Mouse (Mus musculus): ENCODE measurements at regions not wholly inside any gene's neighbourhood (a gene's known extent, or its start where the extent isn't known, plus 50 kb on each side); places are given as distances from the start of the nearest gene placed in this dataset.
"Not testable (repeated sequence)": the region's sequence is repeated elsewhere in the genome, so short reads cannot be mapped to it uniquely, and the experiment has no call there.

DNA sequence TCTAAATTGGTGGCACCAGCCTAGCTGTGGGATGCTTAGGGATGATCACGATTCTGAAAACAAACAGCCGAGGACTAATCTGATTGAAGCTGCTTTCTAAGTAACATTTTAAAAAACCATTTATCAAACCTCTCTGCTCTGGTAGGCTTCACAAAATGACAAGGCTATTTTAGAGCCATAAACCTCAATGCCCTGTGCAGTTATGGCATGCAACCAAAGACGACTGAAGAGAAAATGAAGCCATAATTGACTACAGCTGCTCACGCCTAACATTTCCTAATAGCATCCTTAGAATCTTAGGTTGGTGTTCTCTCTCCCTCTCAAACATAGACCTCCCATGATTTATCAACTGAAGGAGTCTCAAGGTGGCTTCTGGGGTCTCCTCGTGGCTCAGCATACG lies 484.3 kb downstream of the Isl1 start:
- H3K4me3 ChIP-seq (ENCODE audit: low read depth, low read length) = no peak overlapping the region
- H3K4me2 ChIP-seq (ENCODE audit: low read length) = no peak overlapping the region
- no peaks in the 10 kb centered on the region for H3K4me1 ChIP-seq (ENCODE audit: control insufficient read depth, insufficient read depth, low read length)
- WGBS = 84% methylated on average over 6 of the region's 6 CpGs
- no peak overlapping the region for H3K9ac ChIP-seq (ENCODE audit: low read depth, low read length)
- no peak for ATAC-seq
- H3K9me3 ChIP-seq (replicated peaks; ENCODE audit: control insufficient read depth, low read length, poor library complexity, severe bottlenecking) = no peaks in the 10 kb centered on the region
- H3K27ac ChIP-seq (ENCODE audit: low read length) = no peak overlapping the region
- H3K36me3 ChIP-seq (ENCODE audit: control insufficient read depth, insufficient read depth, low read length) = no peaks in the 10 kb centered on the region
- no peaks in the 10 kb centered on the region for H3K27me3 ChIP-seq (ENCODE audit: control insufficient read depth, insufficient read depth, low read depth, low read length)

DNA sequence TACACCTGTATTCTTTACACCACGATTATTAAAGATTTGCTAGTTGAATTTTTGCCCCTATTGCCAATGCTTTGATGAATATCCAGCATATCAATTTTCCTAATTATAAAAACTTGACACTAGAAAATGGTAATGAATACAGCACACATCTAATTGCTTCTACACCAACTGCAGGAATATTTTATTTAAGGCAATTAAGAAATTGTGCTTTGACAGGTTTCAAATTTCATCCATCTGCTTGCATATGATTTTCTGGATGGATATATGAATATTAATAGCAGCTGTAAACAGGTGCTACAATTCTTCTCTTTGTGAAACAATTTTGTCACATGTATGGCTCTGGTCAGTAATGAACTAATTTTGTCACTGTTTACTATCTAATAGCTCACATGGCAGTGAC lies 487.0 kb downstream of the Isl1 start:
- no peak overlapping the region for H3K9ac ChIP-seq (ENCODE audit: low read depth, low read length)
- H3K27ac ChIP-seq (ENCODE audit: low read length) = no peak overlapping the region
- ATAC-seq = no peak
- no peak overlapping the region for H3K4me2 ChIP-seq (ENCODE audit: low read length)
- H3K4me3 ChIP-seq (ENCODE audit: low read depth, low read length) = no peak overlapping the region
- no peaks in the 10 kb centered on the region for H3K27me3 ChIP-seq (ENCODE audit: control insufficient read depth, insufficient read depth, low read depth, low read length)
- H3K4me1 ChIP-seq (ENCODE audit: control insufficient read depth, insufficient read depth, low read length) = no peaks in the 10 kb centered on the region
- H3K9me3 ChIP-seq (replicated peaks; ENCODE audit: control insufficient read depth, low read length, poor library complexity, severe bottlenecking) = no peaks in the 10 kb centered on the region
- 62% methylated on average over 1 of the region's 1 CpGs for WGBS
- H3K36me3 ChIP-seq (ENCODE audit: control insufficient read depth, insufficient read depth, low read length) = no peaks in the 10 kb centered on the region

DNA sequence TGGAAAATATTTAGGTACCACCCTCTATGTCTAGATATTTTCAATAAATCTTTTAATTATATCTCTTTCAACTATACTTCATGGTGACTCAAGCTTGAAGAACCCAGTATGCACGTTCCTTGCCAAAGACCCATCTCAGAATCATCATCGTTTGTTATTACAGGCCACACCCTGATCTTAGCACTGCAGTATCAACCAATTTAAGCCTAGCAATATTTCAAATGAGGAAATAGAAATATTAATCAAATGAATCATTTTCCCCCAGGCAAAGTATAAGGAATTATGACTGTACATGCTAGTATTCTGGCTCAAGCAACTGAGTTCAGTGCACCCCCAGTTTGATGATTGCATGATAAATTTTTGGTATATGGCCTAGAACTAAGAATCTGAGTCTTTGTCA lies 495.3 kb downstream of the Isl1 start:
- no peaks in the 10 kb centered on the region for H3K27me3 ChIP-seq (ENCODE audit: control insufficient read depth, insufficient read depth, low read depth, low read length)
- no peak for ATAC-seq
- H3K9me3 ChIP-seq (replicated peaks; ENCODE audit: control insufficient read depth, low read length, poor library complexity, severe bottlenecking) = no peaks in the 10 kb centered on the region
- no peaks in the 10 kb centered on the region for H3K36me3 ChIP-seq (ENCODE audit: control insufficient read depth, insufficient read depth, low read length)
- no peak overlapping the region for H3K9ac ChIP-seq (ENCODE audit: low read depth, low read length)
- no peaks in the 10 kb centered on the region for H3K4me1 ChIP-seq (ENCODE audit: control insufficient read depth, insufficient read depth, low read length)
- no peak overlapping the region for H3K4me3 ChIP-seq (ENCODE audit: low read depth, low read length)
- no peak overlapping the region for H3K4me2 ChIP-seq (ENCODE audit: low read length)
- 89% methylated on average over 2 of the region's 2 CpGs for WGBS
- no peak overlapping the region for H3K27ac ChIP-seq (ENCODE audit: low read length)

DNA sequence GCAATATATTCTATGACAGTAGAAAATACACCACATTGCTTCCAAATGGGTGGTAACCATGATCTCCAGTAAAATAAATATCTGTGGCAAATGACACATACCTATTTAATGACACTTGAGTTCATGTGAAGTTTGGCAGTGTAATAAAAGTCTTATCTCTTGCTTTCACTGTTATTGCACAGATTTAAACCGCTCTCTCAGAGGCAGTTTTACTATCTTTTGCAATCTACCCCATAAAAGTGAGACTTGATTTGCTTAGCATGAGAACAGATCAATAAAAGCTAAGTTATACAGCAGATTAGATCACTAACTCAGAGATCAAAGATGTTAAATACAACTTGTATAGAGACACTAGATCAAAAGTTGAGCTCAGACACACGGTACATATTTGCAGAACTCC lies 510.2 kb downstream of the Isl1 start:
- Histone ChIP-seq H3K36me3 (ENCODE audit: control insufficient read depth, insufficient read depth, low read length) (no peaks in the 10 kb centered on the region), H3K4me3 (ENCODE audit: low read depth, low read length) (no peak overlapping the region), H3K27ac (ENCODE audit: low read length) (no peak overlapping the region), H3K9me3 (replicated peaks; ENCODE audit: control insufficient read depth, low read length, poor library complexity, severe bottlenecking) (no peaks in the 10 kb centered on the region), H3K9ac (ENCODE audit: low read depth, low read length) (no peak overlapping the region), H3K4me2 (ENCODE audit: low read length) (no peak overlapping the region), H3K4me1 (ENCODE audit: control insufficient read depth, insufficient read depth, low read length) (no peaks in the 10 kb centered on the region), H3K27me3 (ENCODE audit: control insufficient read depth, insufficient read depth, low read depth, low read length) (no peaks in the 10 kb centered on the region)
- 70% methylated on average over 2 of the region's 2 CpGs for WGBS
- ATAC-seq = no peak

DNA sequence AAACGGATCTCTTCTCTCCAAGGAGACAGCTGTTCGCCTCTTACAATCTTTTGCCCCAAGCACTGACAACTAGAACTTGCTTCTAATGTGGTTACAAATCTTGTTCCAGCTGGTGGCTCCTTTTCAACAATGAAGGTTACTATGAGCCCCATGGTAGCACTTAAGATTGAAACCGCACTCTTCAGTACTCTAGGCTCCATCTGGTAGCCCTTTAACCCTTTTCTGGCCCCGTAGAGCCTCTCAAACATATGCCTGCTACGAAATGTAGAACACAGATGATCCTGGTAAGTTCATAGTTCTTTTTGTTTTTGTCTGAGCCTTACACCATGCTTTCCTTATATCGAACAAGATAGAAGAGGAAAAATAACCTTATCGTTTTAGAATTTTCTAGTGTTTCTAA lies 558.2 kb downstream of the Isl1 start:
- Histone ChIP-seq H3K4me2 (ENCODE audit: low read length) (no peak overlapping the region), H3K9ac (ENCODE audit: low read depth, low read length) (no peak overlapping the region), H3K4me1 (ENCODE audit: control insufficient read depth, insufficient read depth, low read length) (no peaks in the 10 kb centered on the region), H3K27ac (ENCODE audit: low read length) (no peak overlapping the region), H3K4me3 (ENCODE audit: low read depth, low read length) (no peak overlapping the region), H3K36me3 (ENCODE audit: control insufficient read depth, insufficient read depth, low read length) (no peaks in the 10 kb centered on the region), H3K9me3 (replicated peaks; ENCODE audit: control insufficient read depth, low read length, poor library complexity, severe bottlenecking) (no peaks in the 10 kb centered on the region), H3K27me3 (ENCODE audit: control insufficient read depth, insufficient read depth, low read depth, low read length) (no peaks in the 10 kb centered on the region)
- no peak for ATAC-seq
- WGBS = 85% methylated on average over 7 of the region's 7 CpGs

DNA sequence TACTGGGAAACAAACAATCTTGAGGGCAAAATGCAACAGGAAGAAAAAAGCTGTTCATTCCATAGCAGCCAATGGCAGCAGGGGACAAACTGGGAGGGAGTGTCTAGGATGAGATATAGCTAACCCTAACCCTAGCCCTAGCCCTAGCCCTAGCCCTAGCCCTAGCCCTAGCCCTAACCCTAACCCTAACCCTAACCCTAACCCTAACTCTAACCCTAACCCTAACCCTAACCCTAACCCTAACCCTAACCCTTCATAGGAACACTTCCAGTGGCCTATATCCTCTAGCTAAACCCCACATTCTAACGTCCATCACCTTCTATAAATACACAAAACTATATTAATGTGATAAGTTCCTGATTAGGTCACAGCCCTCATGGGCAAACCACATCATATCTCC lies 567.4 kb downstream of the Isl1 start:
- not testable (repeated sequence) for H3K9ac ChIP-seq (ENCODE audit: low read depth, low read length); H3K27ac ChIP-seq (ENCODE audit: low read length); H3K4me3 ChIP-seq (ENCODE audit: low read depth, low read length); ATAC-seq; H3K36me3 ChIP-seq (ENCODE audit: control insufficient read depth, insufficient read depth, low read length); H3K9me3 ChIP-seq (replicated peaks; ENCODE audit: control insufficient read depth, low read length, poor library complexity, severe bottlenecking); H3K4me1 ChIP-seq (ENCODE audit: control insufficient read depth, insufficient read depth, low read length); H3K27me3 ChIP-seq (ENCODE audit: control insufficient read depth, insufficient read depth, low read depth, low read length); H3K4me2 ChIP-seq (ENCODE audit: low read length)
- 93% methylated on average over 1 of the region's 1 CpGs for WGBS

DNA sequence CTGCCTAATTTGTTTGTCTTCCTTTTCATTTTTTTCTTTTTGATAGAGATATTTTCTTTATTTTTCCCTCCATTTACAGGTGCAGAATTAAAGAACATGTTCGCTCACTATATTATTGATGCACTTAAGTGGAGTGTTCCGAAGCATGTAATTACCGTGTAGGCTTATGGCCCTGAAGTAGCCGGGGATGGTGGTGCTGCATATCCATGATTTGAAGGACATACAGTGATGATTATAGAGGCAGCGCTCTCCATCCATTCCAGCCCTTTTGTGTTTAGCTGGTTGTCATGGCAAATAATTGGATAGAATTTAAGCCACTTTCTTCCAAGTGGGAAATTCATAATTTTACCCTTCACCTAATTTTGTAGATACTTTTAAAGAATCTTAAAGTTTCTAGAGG lies 581.5 kb downstream of the Isl1 start:
- Histone ChIP-seq H3K4me2 (ENCODE audit: low read length) (no peak overlapping the region), H3K27ac (ENCODE audit: low read length) (no peak overlapping the region), H3K27me3 (ENCODE audit: control insufficient read depth, insufficient read depth, low read depth, low read length) (no peaks in the 10 kb centered on the region), H3K9ac (ENCODE audit: low read depth, low read length) (no peak overlapping the region), H3K36me3 (ENCODE audit: control insufficient read depth, insufficient read depth, low read length) (no peaks in the 10 kb centered on the region), H3K9me3 (replicated peaks; ENCODE audit: control insufficient read depth, low read length, poor library complexity, severe bottlenecking) (no peaks in the 10 kb centered on the region), H3K4me3 (ENCODE audit: low read depth, low read length) (no peak overlapping the region), H3K4me1 (ENCODE audit: control insufficient read depth, insufficient read depth, low read length) (no peaks in the 10 kb centered on the region)
- no peak for ATAC-seq
- 48% methylated on average over 5 of the region's 5 CpGs for WGBS

DNA sequence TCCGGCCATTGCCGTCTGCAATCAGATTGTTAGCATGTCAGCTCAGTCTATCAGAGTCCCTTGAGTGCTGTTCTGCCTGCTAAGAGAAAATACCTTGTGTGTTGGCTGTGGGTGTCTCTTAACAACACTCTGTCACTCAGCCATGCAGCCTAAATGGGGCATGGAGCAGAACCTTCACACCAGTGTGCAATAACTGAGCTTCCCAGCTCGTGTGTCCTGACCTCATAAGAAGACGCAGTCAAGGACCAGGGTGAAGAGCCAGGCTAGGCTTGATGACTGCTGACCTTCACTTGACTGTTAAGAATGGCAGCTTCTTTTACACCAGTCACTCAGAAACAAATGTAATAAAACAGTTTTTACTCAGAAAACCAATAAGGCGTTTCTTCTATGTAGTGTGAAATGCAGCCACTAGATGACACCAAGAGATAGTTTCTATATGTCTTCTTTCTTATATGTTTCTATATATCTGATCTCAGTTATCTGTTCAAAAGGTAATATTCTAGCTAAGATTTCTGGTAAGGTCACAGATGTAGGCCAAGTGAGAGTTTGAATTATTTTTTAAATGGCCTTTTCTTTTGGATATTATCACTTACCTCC lies 584.0 kb downstream of the Isl1 start:
- ATAC-seq = peak; percentile 45; the same call in 1 of the 2 replicates
- Histone ChIP-seq H3K9ac (ENCODE audit: low read depth, low read length) (no peak overlapping the region), H3K4me3 (ENCODE audit: low read depth, low read length) (no peak overlapping the region), H3K36me3 (ENCODE audit: control insufficient read depth, insufficient read depth, low read length) (no peaks in the 10 kb centered on the region), H3K4me1 (ENCODE audit: control insufficient read depth, insufficient read depth, low read length) (no peaks in the 10 kb centered on the region), H3K27me3 (ENCODE audit: control insufficient read depth, insufficient read depth, low read depth, low read length) (no peaks in the 10 kb centered on the region), H3K9me3 (replicated peaks; ENCODE audit: control insufficient read depth, low read length, poor library complexity, severe bottlenecking) (no peaks in the 10 kb centered on the region), H3K27ac (ENCODE audit: low read length) (no peak overlapping the region), H3K4me2 (ENCODE audit: low read length) (no peak overlapping the region)
- 70% methylated on average over 5 of the region's 5 CpGs for WGBS

DNA sequence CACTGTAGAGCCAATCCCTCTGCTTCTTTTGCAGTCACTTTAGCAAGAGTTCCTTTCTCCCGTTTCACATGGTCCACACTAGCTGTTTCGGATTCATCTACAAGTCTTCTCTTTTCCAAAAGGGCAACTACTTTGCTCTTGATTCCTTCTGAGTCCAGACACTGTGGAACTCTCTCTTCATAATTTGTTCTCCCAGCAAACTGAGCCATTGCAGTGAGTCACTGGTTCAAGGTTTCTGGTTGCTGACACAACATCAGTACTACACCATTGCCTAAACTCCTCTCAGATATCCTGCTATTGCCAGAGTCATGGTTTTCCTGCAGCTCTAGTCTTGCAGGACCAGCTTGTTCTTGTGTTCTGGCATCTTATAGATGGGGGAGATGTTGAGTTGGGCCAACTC lies 590.2 kb downstream of the Isl1 start:
- Histone ChIP-seq H3K4me2 (ENCODE audit: low read length) (no peak overlapping the region), H3K36me3 (ENCODE audit: control insufficient read depth, insufficient read depth, low read length) (no peaks in the 10 kb centered on the region), H3K9me3 (replicated peaks; ENCODE audit: control insufficient read depth, low read length, poor library complexity, severe bottlenecking) (no peaks in the 10 kb centered on the region), H3K27me3 (ENCODE audit: control insufficient read depth, insufficient read depth, low read depth, low read length) (no peaks in the 10 kb centered on the region), H3K4me3 (ENCODE audit: low read depth, low read length) (no peak overlapping the region), H3K27ac (ENCODE audit: low read length) (no peak overlapping the region), H3K4me1 (ENCODE audit: control insufficient read depth, insufficient read depth, low read length) (no peaks in the 10 kb centered on the region), H3K9ac (ENCODE audit: low read depth, low read length) (no peak overlapping the region)
- ATAC-seq = no peak
- WGBS = 91% methylated on average over 2 of the region's 2 CpGs

DNA sequence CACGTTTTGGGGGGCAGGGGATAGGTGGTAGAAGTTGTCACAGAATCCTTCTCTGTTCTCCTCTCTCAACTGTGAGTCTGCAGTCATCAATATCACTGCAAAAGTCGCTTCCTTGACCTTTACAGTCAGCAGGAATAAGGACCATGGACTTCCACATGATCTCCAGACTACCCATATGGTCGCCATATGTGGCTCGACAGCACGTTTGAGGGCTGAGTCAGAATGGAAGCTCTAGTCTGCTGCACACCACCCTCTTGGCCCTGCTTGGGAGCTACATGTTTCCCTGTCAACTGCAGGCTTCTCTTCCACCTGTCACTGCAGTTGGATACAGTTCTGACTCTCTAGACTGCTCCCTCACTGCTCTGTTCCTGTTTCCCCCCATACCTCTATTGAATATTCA lies 590.6 kb downstream of the Isl1 start:
- no peaks in the 10 kb centered on the region for H3K27me3 ChIP-seq (ENCODE audit: control insufficient read depth, insufficient read depth, low read depth, low read length)
- H3K4me1 ChIP-seq (ENCODE audit: control insufficient read depth, insufficient read depth, low read length) = no peaks in the 10 kb centered on the region
- no peaks in the 10 kb centered on the region for H3K36me3 ChIP-seq (ENCODE audit: control insufficient read depth, insufficient read depth, low read length)
- H3K9ac ChIP-seq (ENCODE audit: low read depth, low read length) = no peak overlapping the region
- H3K4me2 ChIP-seq (ENCODE audit: low read length) = no peak overlapping the region
- H3K4me3 ChIP-seq (ENCODE audit: low read depth, low read length) = no peak overlapping the region
- no peak for ATAC-seq
- no peaks in the 10 kb centered on the region for H3K9me3 ChIP-seq (replicated peaks; ENCODE audit: control insufficient read depth, low read length, poor library complexity, severe bottlenecking)
- 80% methylated on average over 5 of the region's 5 CpGs for WGBS
- no peak overlapping the region for H3K27ac ChIP-seq (ENCODE audit: low read length)

Data from midbrain, embryonic 16.5 days (tissue).